Mouse (Mus musculus): Measurements from ENCODE around the gene Ankrd28. TPM values are rescaled to one million over a fixed set of nuclear protein-coding genes. Genes with fewer than 3 reads are reported as not detected.

Gene Ankrd28
- total and polyA plus RNA-seq, 3 experiments: 6.6 to 27.7 (median 22.1) TPM

DNA sequence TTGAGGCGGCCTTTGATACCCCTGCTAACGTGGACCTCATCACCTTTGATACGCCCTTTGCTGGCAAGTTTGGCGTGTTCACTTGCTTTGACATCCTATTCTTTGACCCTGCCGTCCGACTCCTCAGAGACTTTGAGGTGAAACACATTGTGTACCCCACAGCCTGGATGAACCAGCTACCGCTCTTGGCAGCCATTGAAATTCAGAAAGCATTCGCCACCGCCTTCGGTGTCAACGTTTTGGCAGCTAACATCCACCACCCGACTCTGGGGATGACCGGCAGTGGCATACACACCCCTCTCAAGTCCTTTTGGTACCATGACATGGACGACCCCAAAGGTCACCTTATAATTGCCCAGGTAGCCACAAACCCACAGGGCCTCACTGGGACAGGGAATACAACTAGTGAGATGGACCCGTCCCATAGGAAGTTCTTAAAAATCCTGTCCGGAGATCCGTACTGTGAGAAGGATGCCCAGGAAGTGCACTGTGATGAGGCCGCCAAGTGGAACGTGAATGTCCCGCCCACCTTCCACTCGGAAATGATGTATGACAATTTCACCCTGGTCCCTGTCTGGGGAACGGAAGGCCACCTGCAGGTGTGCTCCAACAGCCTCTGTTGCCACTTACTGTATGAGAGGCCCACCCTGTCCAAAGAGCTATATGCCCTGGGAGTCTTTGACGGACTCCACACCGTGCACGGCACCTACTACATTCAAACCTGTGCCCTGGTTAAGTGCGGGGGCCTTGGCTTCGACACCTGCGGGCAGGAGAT lies 163.3 kb downstream of the Ankrd28 start:
- intact Hi-C loops (cut with DNase I): loop anchor here (10.0 kb wide), 1 partner anchor 238 kb away; no protein-coding TSS in a partner anchor
- H3K4me3 ChIP-seq: no peak overlapping the region

DNA sequence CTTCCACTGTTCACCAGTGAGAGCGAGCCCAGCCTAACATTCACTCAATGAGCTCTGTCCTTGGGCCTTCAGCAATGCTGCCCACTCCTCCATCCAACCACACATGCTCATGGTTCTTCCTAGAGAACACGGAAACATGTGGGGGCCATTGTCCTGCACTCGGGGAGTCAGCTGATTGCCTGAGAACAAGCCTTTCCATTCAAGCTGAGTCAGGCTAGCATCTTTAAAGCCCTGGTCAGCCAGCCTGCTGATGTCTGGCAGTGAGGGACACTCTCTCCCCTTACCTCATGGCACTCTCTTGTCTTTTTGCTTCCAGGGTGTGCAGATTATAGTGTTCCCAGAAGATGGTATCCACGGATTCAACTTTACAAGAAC lies 164.9 kb downstream of the Ankrd28 start:
- intact Hi-C loops (cut with DNase I): loop anchor here (10.0 kb wide), 1 partner anchor 239 kb away; no protein-coding TSS in a partner anchor
- no peak for TF ChIP-seq CTCF (IDR thresholded peaks at IDR 0.05)
- TF ChIP-seq EP300 (IDR thresholded peaks at IDR 0.05; ENCODE audit: insufficient read depth, low read depth, low read length): no peak
- Histone ChIP-seq H3K4me3 (no peak overlapping the region), H3K36me3 (ENCODE audit: control insufficient read depth, insufficient read depth, low read length) (no peaks in the 10 kb centered on the region), H3K27me3 (ENCODE audit: control insufficient read depth, insufficient read depth, low read length) (no peaks in the 10 kb centered on the region), H3K9ac (ENCODE audit: low read depth, low read length) (no peak overlapping the region), H3K79me2 (replicated peaks; ENCODE audit: control insufficient read depth, insufficient read depth, low read length) (no peaks in the 10 kb centered on the region), H3K4me1 (ENCODE audit: control insufficient read depth, insufficient read depth, low read length) (peaks cover 38% of the 10 kb centered on the region), H3K27ac (peak overlapping the region; percentile 34)
- WGBS: 77% methylated on average over 4 of the region's 4 CpGs
- DNase-seq: no peak

More for the DNA sequence above, 163.3 kb downstream of the Ankrd28 start:
- Histone ChIP-seq H3K36me3 (ENCODE audit: control insufficient read depth, insufficient read depth, low read length) (no peaks in the 10 kb centered on the region), H3K27ac (peak overlapping the region; percentile 89), H3K27me3 (ENCODE audit: control insufficient read depth, insufficient read depth, low read length) (no peaks in the 10 kb centered on the region), H3K9ac (ENCODE audit: low read depth, low read length) (no peak overlapping the region), H3K4me1 (ENCODE audit: control insufficient read depth, insufficient read depth, low read length) (peaks cover 36% of the 10 kb centered on the region), H3K79me2 (replicated peaks; ENCODE audit: control insufficient read depth, insufficient read depth, low read length) (no peaks in the 10 kb centered on the region)
- TF ChIP-seq EP300 (IDR thresholded peaks at IDR 0.05; ENCODE audit: insufficient read depth, low read depth, low read length) (no peak), CTCF (IDR thresholded peaks at IDR 0.05) (no peak), POLR2A (IDR thresholded peaks at IDR 0.05; ENCODE audit: insufficient read depth, low read depth, low read length) (no peak)
- WGBS: 90% methylated on average over 28 of the region's 28 CpGs
- DNase-seq: peak; percentile 4 to 18

DNA sequence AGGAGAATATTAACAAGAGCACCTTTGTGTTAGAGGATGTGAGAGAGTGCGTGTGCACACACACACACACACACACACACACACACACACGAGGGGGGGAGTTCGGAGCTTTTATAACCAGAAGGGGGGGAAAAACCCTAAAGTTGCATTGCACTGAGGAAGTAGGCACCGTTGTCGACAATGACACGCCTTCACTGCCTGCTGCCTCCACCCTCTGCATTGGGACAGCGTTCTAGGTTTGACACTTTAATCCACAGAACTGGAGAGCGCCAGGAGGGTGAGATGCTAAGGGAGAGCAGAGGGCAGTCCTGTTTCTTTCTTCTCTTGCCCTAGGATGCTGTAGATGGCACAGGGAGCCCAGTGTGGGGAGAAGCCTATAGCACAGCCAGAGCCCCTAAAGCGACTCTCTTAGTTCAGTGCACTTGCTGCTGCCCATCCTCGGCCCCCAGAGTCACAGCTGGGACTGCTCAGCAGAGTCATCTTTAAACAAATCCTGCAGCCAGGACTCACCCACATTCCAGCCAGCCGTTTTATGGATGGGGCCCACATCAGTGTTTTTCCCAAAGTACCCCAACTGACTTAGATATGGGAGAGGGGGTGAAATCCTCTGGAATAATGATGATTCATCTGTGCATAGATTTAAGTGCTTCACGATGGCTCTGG lies 165.4 kb downstream of the Ankrd28 start:
- DNase-seq: peak; percentile 24 to 27
- no peak for TF ChIP-seq POLR2A (IDR thresholded peaks at IDR 0.05; ENCODE audit: insufficient read depth, low read depth, low read length)
- no peak for TF ChIP-seq CTCF (IDR thresholded peaks at IDR 0.05)
- no peak for TF ChIP-seq EP300 (IDR thresholded peaks at IDR 0.05; ENCODE audit: insufficient read depth, low read depth, low read length)
- Histone ChIP-seq H3K9ac (ENCODE audit: low read depth, low read length) (no peak overlapping the region), H3K4me1 (ENCODE audit: control insufficient read depth, insufficient read depth, low read length) (peaks cover 39% of the 10 kb centered on the region), H3K27ac (peak overlapping the region; percentile 34), H3K27me3 (ENCODE audit: control insufficient read depth, insufficient read depth, low read length) (no peaks in the 10 kb centered on the region), H3K36me3 (ENCODE audit: control insufficient read depth, insufficient read depth, low read length) (peaks cover 2% of the 10 kb centered on the region; the same call in 1 of the 2 replicates), H3K4me3 (no peak overlapping the region), H3K79me2 (replicated peaks; ENCODE audit: control insufficient read depth, insufficient read depth, low read length) (no peaks in the 10 kb centered on the region)
- WGBS: 65% methylated on average over 12 of the region's 12 CpGs
- intact Hi-C loops (cut with DNase I): loop anchor here (5.0 to 10.0 kb wide), 2 partner anchors 240 to 282 kb away; no protein-coding TSS in a partner anchor

DNA sequence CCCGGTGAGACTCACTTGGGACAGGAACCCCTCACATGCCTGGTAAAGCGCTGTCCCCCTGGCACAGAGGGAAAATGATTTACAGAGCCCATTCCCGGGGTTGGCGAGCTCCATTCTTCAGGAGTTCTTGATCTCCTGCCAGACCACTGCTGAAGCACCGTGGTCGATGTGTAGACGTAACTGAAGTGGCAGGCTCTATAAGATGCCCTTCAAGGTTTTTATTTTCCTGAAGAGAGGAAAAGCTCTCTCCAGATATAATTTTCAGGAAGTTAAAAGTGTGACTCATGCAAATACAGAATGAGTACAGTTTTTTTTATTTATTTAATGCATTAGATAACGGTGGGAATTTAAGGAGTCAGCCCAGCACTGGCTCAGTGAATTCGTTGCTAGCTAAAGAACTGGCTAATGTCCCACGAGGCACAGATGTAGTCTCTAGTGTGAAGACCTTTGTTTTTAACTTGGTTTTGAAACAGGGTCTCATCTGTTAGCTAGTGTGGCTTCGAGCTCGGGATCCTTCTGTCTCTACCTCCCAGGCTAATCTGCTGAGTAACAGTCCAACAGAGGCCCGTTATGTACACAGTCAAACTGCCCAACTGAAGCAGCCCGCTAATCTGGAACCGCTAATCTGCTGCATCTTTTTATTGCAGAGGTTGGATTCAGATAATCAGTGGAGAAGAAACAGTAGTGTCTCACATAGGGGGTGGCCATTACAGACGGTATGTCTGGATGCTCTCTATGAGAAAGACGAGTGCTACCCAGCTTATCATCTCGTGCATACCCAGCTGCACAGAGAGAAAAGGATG lies 166.2 kb downstream of the Ankrd28 start:
- H3K27me3 ChIP-seq (ENCODE audit: control insufficient read depth, insufficient read depth, low read length): no peaks in the 10 kb centered on the region
- H3K4me1 ChIP-seq (ENCODE audit: control insufficient read depth, insufficient read depth, low read length): peaks cover 36% of the 10 kb centered on the region
- WGBS: 38% methylated on average over 18 of the region's 18 CpGs
- H3K36me3 ChIP-seq (ENCODE audit: control insufficient read depth, insufficient read depth, low read length): peaks cover 2% of the 10 kb centered on the region; the same call in 1 of the 2 replicates
- no peak overlapping the region for H3K9ac ChIP-seq (ENCODE audit: low read depth, low read length)
- TF ChIP-seq CTCF (IDR thresholded peaks at IDR 0.05): no peak
- no peak overlapping the region for H3K4me3 ChIP-seq
- H3K27ac ChIP-seq: peak overlapping the region; percentile 96
- no peak for DNase-seq
- H3K79me2 ChIP-seq (replicated peaks; ENCODE audit: control insufficient read depth, insufficient read depth, low read length): no peaks in the 10 kb centered on the region
- intact Hi-C loops (cut with DNase I): loop anchor here (5.0 to 10.0 kb wide), 2 partner anchors 240 to 283 kb away; no protein-coding TSS in a partner anchor

DNA sequence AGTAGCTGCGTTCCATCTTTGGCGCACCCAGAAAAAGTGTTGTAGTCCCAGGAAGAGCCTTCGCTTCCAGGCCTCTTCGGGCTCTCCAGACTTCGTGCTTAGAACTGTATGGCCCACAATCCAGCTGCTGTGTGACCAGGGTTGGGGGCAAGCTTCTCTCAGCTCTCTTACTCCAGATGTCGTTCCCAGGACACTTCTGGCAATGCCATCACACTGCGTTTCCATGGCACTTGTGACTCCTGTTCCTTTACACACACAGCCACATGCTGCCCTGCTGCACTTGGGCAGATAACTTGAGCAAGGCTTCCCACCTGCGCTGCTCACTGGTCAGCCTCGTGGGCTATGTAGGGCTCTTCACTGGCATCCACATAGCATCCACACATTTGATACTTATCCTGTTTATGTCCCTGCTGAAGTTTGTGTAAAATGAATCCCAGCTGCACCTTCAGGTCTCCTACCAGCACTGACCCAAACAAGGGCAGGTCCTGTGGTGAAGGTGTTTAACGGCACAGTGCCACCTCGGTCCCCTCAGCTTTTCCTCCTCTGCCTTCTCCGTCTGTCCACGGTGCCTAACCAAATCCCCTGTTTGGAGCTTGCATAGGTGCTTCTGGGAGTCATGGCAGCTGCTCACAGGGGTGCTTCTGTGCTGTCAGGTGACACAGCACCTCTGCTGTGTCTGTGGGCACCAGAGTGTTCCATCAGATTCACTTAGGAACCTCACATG lies 166.9 kb downstream of the Ankrd28 start:
- 69% methylated on average over 13 of the region's 13 CpGs for WGBS
- peak in 1 of 2 experiments; percentile 38 for DNase-seq
- peaks cover 2% of the 10 kb centered on the region; the same call in 1 of the 2 replicates for H3K36me3 ChIP-seq (ENCODE audit: control insufficient read depth, insufficient read depth, low read length)
- peaks cover 33% of the 10 kb centered on the region for H3K4me1 ChIP-seq (ENCODE audit: control insufficient read depth, insufficient read depth, low read length)
- intact Hi-C loops (cut with DNase I): loop anchor here (5.0 to 10.0 kb wide), 2 partner anchors 241 to 284 kb away; no protein-coding TSS in a partner anchor
- H3K27me3 ChIP-seq (ENCODE audit: control insufficient read depth, insufficient read depth, low read length): no peaks in the 10 kb centered on the region
- H3K79me2 ChIP-seq (replicated peaks; ENCODE audit: control insufficient read depth, insufficient read depth, low read length): no peaks in the 10 kb centered on the region
- no peak for TF ChIP-seq CTCF (IDR thresholded peaks at IDR 0.05)
- TF ChIP-seq POLR2A (IDR thresholded peaks at IDR 0.05; ENCODE audit: insufficient read depth, low read depth, low read length): no peak
- no peak for TF ChIP-seq EP300 (IDR thresholded peaks at IDR 0.05; ENCODE audit: insufficient read depth, low read depth, low read length)
- no peak overlapping the region for H3K9ac ChIP-seq (ENCODE audit: low read depth, low read length)
- H3K27ac ChIP-seq: peak overlapping the region; percentile 96
- no peak overlapping the region for H3K4me3 ChIP-seq

All from heart, adult 2 months (tissue).